Mouse (Mus musculus): ENCODE measurements around the gene Cd22. TPM values are rescaled to one million over a fixed set of nuclear protein-coding genes. Genes with fewer than 3 reads are reported as not detected.

Cd22 gene
- polyA plus RNA-seq, 1 experiment, result not detected

DNA sequence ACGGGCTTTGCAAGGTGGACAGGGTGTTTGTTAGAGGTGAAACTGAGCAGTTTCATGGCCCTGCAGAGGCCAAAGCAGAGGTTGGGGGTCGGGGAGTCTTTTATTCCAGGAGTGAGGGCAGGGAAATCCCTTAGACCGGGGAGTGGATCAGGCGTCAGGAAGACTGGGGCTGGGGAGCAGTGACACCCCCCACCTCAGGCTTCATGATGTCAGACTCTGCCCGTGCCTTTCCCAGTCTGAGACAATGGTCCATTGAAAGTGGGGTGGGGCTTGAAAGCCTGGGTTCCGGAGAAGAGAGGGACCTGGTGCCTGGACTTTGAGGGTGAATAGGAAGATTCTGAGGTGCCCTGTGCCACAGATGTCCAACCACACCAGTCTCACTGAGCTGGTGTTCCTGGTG lies 36.6 kb upstream of the Cd22 start:
- Histone ChIP-seq H3K27me3 (ENCODE audit: control insufficient read depth, insufficient read depth, low read length, poor library complexity, severe bottlenecking) (no peaks in the 10 kb centered on the region), H3K9ac (ENCODE audit: low read depth, poor library complexity, severe bottlenecking) (no peak overlapping the region), H3K4me1 (ENCODE audit: control insufficient read depth, insufficient read depth, low read length) (peaks cover 9% of the 10 kb centered on the region), H3K9me3 (replicated peaks; ENCODE audit: control insufficient read depth, insufficient read depth, low read length, poor library complexity, severe bottlenecking) (no peaks in the 10 kb centered on the region), H3K4me3 (ENCODE audit: low read depth, low read length) (no peak overlapping the region), H3K27ac (ENCODE audit: insufficient read depth, low read length) (no peak overlapping the region), H3K36me3 (ENCODE audit: control insufficient read depth, insufficient read depth, low read length, poor library complexity, severe bottlenecking) (no peaks in the 10 kb centered on the region)
- TF ChIP-seq EP300 (IDR thresholded peaks at IDR 0.05; ENCODE audit: insufficient read depth, low read depth, low read length) (no peak), CTCF (IDR thresholded peaks at IDR 0.05; ENCODE audit: low read depth, low read length) (no peak), POLR2A (IDR thresholded peaks at IDR 0.05; ENCODE audit: insufficient read depth, low read length) (no peak)

DNA sequence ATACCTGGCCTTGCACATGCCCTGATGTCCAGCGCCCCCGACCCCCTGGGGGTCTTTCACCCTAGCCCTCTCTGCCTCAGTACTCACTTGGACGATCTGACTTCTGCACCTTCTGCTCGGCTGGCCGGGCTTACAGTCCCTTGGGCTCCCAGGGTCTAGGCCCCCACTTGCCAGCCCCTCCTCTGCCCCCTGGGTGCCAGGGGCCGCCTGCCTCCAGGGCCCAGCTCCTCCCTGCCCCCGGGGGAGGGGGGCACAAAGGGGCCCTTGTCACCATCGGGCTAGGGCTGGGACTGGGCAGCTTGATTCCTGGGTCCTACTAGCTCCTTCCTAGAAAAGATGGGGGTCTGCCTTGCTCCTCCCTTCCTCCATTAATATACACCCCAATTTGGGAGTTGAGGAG lies 34.6 kb upstream of the Cd22 start, which contains the start of gene Mag:
Gene Mag, minus strand, starts transcription at position 142 of the 400 bp plus-strand sequence.
- H3K4me3 ChIP-seq (ENCODE audit: low read depth, low read length), result no peak within 1 kb of the TSS
- TF ChIP-seq POLR2A (IDR thresholded peaks at IDR 0.05; ENCODE audit: insufficient read depth, low read length) (no peak), CTCF (IDR thresholded peaks at IDR 0.05; ENCODE audit: low read depth, low read length) (no peak), EP300 (IDR thresholded peaks at IDR 0.05; ENCODE audit: insufficient read depth, low read depth, low read length) (no peak)
- no peaks in the 10 kb centered on the region for H3K9me3 ChIP-seq (replicated peaks; ENCODE audit: control insufficient read depth, insufficient read depth, low read length, poor library complexity, severe bottlenecking)
- peaks cover 9% of the 10 kb centered on the region for H3K4me1 ChIP-seq (ENCODE audit: control insufficient read depth, insufficient read depth, low read length)
- H3K36me3 ChIP-seq (ENCODE audit: control insufficient read depth, insufficient read depth, low read length, poor library complexity, severe bottlenecking), result no peaks in the 10 kb centered on the region
- no peaks in the 10 kb centered on the region for H3K27me3 ChIP-seq (ENCODE audit: control insufficient read depth, insufficient read depth, low read length, poor library complexity, severe bottlenecking)
- H3K9ac ChIP-seq (ENCODE audit: low read depth, poor library complexity, severe bottlenecking), result no peak within 1 kb of the TSS
- no peak within 1 kb of the TSS for H3K27ac ChIP-seq (ENCODE audit: insufficient read depth, low read length)

- Histone ChIP-seq H3K4me3 (ENCODE audit: low read depth, low read length) (no peak overlapping the region), H3K27me3 (ENCODE audit: control insufficient read depth, insufficient read depth, low read length, poor library complexity, severe bottlenecking) (no peaks in the 10 kb centered on the region), H3K4me1 (ENCODE audit: control insufficient read depth, insufficient read depth, low read length) (no peaks in the 10 kb centered on the region), H3K27ac (ENCODE audit: insufficient read depth, low read length) (no peak overlapping the region), H3K9ac (ENCODE audit: low read depth, poor library complexity, severe bottlenecking) (no peak overlapping the region), H3K36me3 (ENCODE audit: control insufficient read depth, insufficient read depth, low read length, poor library complexity, severe bottlenecking) (no peaks in the 10 kb centered on the region), H3K9me3 (replicated peaks; ENCODE audit: control insufficient read depth, insufficient read depth, low read length, poor library complexity, severe bottlenecking) (no peaks in the 10 kb centered on the region)
- no peak for TF ChIP-seq EP300 (IDR thresholded peaks at IDR 0.05; ENCODE audit: insufficient read depth, low read depth, low read length)
Measured at GRCm38 (mm10) chr7:30909773-30910172, 29.6 kb upstream of the Cd22 start.

GRCm38 (mm10) chr7:30908992-30909431 lies 28.9 kb upstream of the Cd22 start:
- Histone ChIP-seq H3K9ac (ENCODE audit: low read depth, poor library complexity, severe bottlenecking) (no peak overlapping the region), H3K27ac (ENCODE audit: insufficient read depth, low read length) (no peak overlapping the region)
- TF ChIP-seq POLR2A (IDR thresholded peaks at IDR 0.05; ENCODE audit: insufficient read depth, low read length) (no peak), EP300 (IDR thresholded peaks at IDR 0.05; ENCODE audit: insufficient read depth, low read depth, low read length) (no peak), CTCF (IDR thresholded peaks at IDR 0.05; ENCODE audit: low read depth, low read length) (no peak)

GRCm38 (mm10) chr7:30908277-30908991 lies 28.3 kb upstream of the Cd22 start:
- Histone ChIP-seq H3K4me3 (ENCODE audit: low read depth, low read length) (peak overlapping the region; percentile 15), H3K9me3 (replicated peaks; ENCODE audit: control insufficient read depth, insufficient read depth, low read length, poor library complexity, severe bottlenecking) (no peaks in the 10 kb centered on the region), H3K4me1 (ENCODE audit: control insufficient read depth, insufficient read depth, low read length) (no peaks in the 10 kb centered on the region), H3K27me3 (ENCODE audit: control insufficient read depth, insufficient read depth, low read length, poor library complexity, severe bottlenecking) (no peaks in the 10 kb centered on the region), H3K9ac (ENCODE audit: low read depth, poor library complexity, severe bottlenecking) (no peak overlapping the region), H3K36me3 (ENCODE audit: control insufficient read depth, insufficient read depth, low read length, poor library complexity, severe bottlenecking) (no peaks in the 10 kb centered on the region), H3K27ac (ENCODE audit: insufficient read depth, low read length) (no peak overlapping the region)
- no peak for TF ChIP-seq CTCF (IDR thresholded peaks at IDR 0.05; ENCODE audit: low read depth, low read length)
- TF ChIP-seq POLR2A (IDR thresholded peaks at IDR 0.05; ENCODE audit: insufficient read depth, low read length), result no peak

More at GRCm38 (mm10) chr7:30908992-30909431, 28.9 kb upstream of the Cd22 start:
- Histone ChIP-seq H3K36me3 (ENCODE audit: control insufficient read depth, insufficient read depth, low read length, poor library complexity, severe bottlenecking) (no peaks in the 10 kb centered on the region), H3K27me3 (ENCODE audit: control insufficient read depth, insufficient read depth, low read length, poor library complexity, severe bottlenecking) (no peaks in the 10 kb centered on the region), H3K9me3 (replicated peaks; ENCODE audit: control insufficient read depth, insufficient read depth, low read length, poor library complexity, severe bottlenecking) (no peaks in the 10 kb centered on the region), H3K4me1 (ENCODE audit: control insufficient read depth, insufficient read depth, low read length) (no peaks in the 10 kb centered on the region), H3K4me3 (ENCODE audit: low read depth, low read length) (peak overlapping the region; percentile 13; the same call in 1 of the 2 replicates)

DNA sequence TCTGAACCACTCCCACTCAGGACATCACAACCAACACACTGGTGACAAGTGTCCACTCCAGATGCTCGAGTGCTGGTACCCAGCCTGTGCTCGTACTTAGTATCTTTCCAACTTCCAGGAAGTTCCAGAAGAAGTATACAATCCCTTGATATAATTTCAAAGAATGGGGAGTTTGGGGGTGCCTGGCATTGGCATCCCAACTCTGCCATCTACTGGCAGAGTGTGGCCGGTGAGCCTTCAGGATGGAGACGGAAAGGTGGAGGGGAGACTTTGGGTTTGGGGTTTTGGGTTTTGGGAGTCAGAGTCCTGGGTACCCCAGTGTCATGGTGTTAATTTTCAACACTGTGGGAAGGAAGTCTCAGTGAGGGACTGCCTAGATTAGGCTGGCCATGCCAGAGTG lies 23.9 kb upstream of the Cd22 start:
- TF ChIP-seq CTCF (IDR thresholded peaks at IDR 0.05; ENCODE audit: low read depth, low read length), result peak; percentile 54
- TF ChIP-seq EP300 (IDR thresholded peaks at IDR 0.05; ENCODE audit: insufficient read depth, low read depth, low read length), result no peak
- H3K9me3 ChIP-seq (replicated peaks; ENCODE audit: control insufficient read depth, insufficient read depth, low read length, poor library complexity, severe bottlenecking), result no peaks in the 10 kb centered on the region
- H3K4me3 ChIP-seq (ENCODE audit: low read depth, low read length), result no peak overlapping the region
- no peaks in the 10 kb centered on the region for H3K27me3 ChIP-seq (ENCODE audit: control insufficient read depth, insufficient read depth, low read length, poor library complexity, severe bottlenecking)
- H3K36me3 ChIP-seq (ENCODE audit: control insufficient read depth, insufficient read depth, low read length, poor library complexity, severe bottlenecking), result no peaks in the 10 kb centered on the region
- no peaks in the 10 kb centered on the region for H3K4me1 ChIP-seq (ENCODE audit: control insufficient read depth, insufficient read depth, low read length)
- no peak overlapping the region for H3K9ac ChIP-seq (ENCODE audit: low read depth, poor library complexity, severe bottlenecking)
- no peak overlapping the region for H3K27ac ChIP-seq (ENCODE audit: insufficient read depth, low read length)

Measured in ES-Bruce4 (cell line).